Mouse (Mus musculus): Measurements from ENCODE around the gene Naif1.

Naif1 gene

GRCm38 (mm10) chr2:32426141-32426540 is 24.1 kb upstream of the Naif1 start:
- CTCF ChIA-PET, result interaction anchor here (0.6 kb wide), 1 partner anchor 229 kb away, joined by 7 read pairs; no protein-coding TSS in a partner anchor

- CTCF ChIA-PET, result no interaction called here
Measured at GRCm38 (mm10) chr2:32427720-32428119, 22.5 kb upstream of the Naif1 start.

GRCm38 (mm10) chr2:32428262-32428722 is 22.0 kb upstream of the Naif1 start:
- CTCF ChIA-PET, result no interaction called here

- CTCF ChIA-PET, result no interaction called here
Measured at GRCm38 (mm10) chr2:32429215-32429891, 20.9 kb upstream of the Naif1 start.

GRCm38 (mm10) chr2:32430701-32431676 is 19.3 kb upstream of the Naif1 start:
- CTCF ChIA-PET, result no interaction called here

- CTCF ChIA-PET, result interaction anchor here (0.7 kb wide), 1 partner anchor 10 kb away, joined by 7 read pairs; no protein-coding TSS in a partner anchor
Measured at GRCm38 (mm10) chr2:32436686-32437372, 13.4 kb upstream of the Naif1 start.

GRCm38 (mm10) chr2:32437612-32438166 is 12.6 kb upstream of the Naif1 start:
- CTCF ChIA-PET, result interaction anchor here (1.1 kb wide), 1 partner anchor 13 kb away, joined by 3 read pairs; the partner anchor contains the start of genes Naif1 and Slc25a25

GRCm38 (mm10) chr2:32438733-32439132 is 11.5 kb upstream of the Naif1 start:
- CTCF ChIA-PET, result interaction anchor here (1.1 kb wide), 1 partner anchor 12 kb away, joined by 3 read pairs; the partner anchor contains the start of genes Naif1 and Slc25a25

GRCm38 (mm10) chr2:32439177-32439576 is 11.1 kb upstream of the Naif1 start:
- CTCF ChIA-PET, result no interaction called here

GRCm38 (mm10) chr2:32440164-32440563 is 10.1 kb upstream of the Naif1 start:
- CTCF ChIA-PET, result no interaction called here

GRCm38 (mm10) chr2:32440632-32441031 is 9.6 kb upstream of the Naif1 start:
- CTCF ChIA-PET, result interaction anchor here (0.8 kb wide), 1 partner anchor 53 kb away, joined by 3 read pairs; no protein-coding TSS in a partner anchor

GRCm38 (mm10) chr2:32441550-32441949 is 8.7 kb upstream of the Naif1 start:
- CTCF ChIA-PET, result interaction anchor here (0.8 kb wide), 1 partner anchor 52 kb away, joined by 3 read pairs; no protein-coding TSS in a partner anchor

GRCm38 (mm10) chr2:32445535-32445934 is 4.7 kb upstream of the Naif1 start:
- CTCF ChIA-PET, result no interaction called here

- CTCF ChIA-PET, result interaction anchor here (0.6 to 0.8 kb wide), 3 partner anchors 40 to 128 kb away, joined by 3 to 4 read pairs (median 4); no protein-coding TSS in a partner anchor
Measured at GRCm38 (mm10) chr2:32447264-32447936, 2.9 kb upstream of the Naif1 start.

- CTCF ChIA-PET, result interaction anchor here (0.6 to 0.8 kb wide), 3 partner anchors 47 to 356 kb away, joined by 4 to 25 read pairs (median 4); no protein-coding TSS in a partner anchor
Measured at GRCm38 (mm10) chr2:32448480-32448879, 1.8 kb upstream of the Naif1 start.

- CTCF ChIA-PET, result interaction anchor here (0.7 to 1.2 kb wide), 3 partner anchors 13 to 242 kb away, joined by 3 read pairs; no protein-coding TSS in a partner anchor
Measured at GRCm38 (mm10) chr2:32450881-32451844, 906 bp downstream of the Naif1 start, which contains the start of gene Slc25a25. TSS of gene Slc25a25 (minus strand) at chr2:32451445.

GRCm38 (mm10) chr2:32451870-32452372 is 1.7 kb downstream of the Naif1 start:
- CTCF ChIA-PET, result interaction anchor here (0.7 to 1.0 kb wide), 2 partner anchors 47 to 242 kb away, joined by 3 read pairs; no protein-coding TSS in a partner anchor

GRCm38 (mm10) chr2:32452441-32452971 is 2.2 kb downstream of the Naif1 start:
- CTCF ChIA-PET, result no interaction called here

Measured in spleen, embryonic (tissue).